8 mouse cellular contexts compared by ENCODE assay signal in the genomic region with DNA sequence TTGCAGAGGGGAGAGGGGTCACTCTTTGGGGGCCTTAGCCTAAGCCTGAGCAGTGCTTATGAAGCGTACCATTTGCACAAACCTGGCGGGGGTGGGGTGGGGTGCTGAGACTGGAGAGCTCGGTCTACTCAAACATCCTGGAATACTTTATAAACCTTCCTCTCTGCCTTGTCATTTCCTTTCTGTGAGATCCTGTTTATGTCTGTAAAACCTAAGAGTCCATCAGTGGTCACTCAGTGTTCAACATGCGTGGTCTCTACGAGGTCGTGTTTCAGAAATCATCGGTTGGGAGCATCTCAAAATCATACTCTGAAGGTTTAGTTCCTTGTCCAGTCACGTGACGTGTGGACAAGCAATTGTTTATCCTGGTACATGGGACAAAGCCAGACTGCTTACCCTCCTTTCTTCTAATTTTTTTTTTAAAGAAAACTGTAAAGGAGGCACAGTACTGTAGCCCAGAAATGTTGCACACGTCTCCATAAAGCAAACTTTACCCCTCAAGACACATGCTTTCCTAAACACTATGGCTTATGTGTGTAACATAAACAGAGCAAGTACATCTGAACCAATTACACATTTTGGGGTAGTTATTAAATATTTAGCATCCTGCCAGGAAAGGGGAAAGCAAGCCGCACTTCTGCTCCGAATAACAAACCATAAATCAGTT.
DNase-seq lines count a peak whose midpoint lies in the region; ATAC-seq and TF ChIP-seq lines count a peak whose summit lies in the region.

No protein-coding gene starts in this region.

- no peak for TF ChIP-seq POLR2A in cortical plate, adult 2 months (IDR thresholded peaks at IDR 0.05; ENCODE audit: extremely low read depth, insufficient read depth, low read length)

- no peaks in the 10 kb centered on the region; the same call in 1 of the 2 replicates for H3K4me1 ChIP-seq in cortical plate, adult 2 months (ENCODE audit: control insufficient read depth, insufficient read depth, low read length)
- peaks cover 56% of the 10 kb centered on the region for H3K4me1 ChIP-seq in heart, postnatal 0 days (ENCODE audit: control insufficient read depth, insufficient read depth)
- H3K4me1 ChIP-seq in limb, embryonic 15.5 days, result peaks cover 22% of the 10 kb centered on the region
- H3K4me1 ChIP-seq in midbrain, embryonic 16.5 days (ENCODE audit: control insufficient read depth, insufficient read depth, low read length), result peaks cover 4% of the 10 kb centered on the region

- H3K4me2 ChIP-seq in heart, postnatal 0 days (ENCODE audit: low read depth, low read length), result peak overlapping the region; percentile 63
- H3K4me2 ChIP-seq in limb, embryonic 15.5 days, result peak overlapping the region; percentile 74
- H3K4me2 ChIP-seq in midbrain, embryonic 16.5 days (ENCODE audit: low read length), result peak overlapping the region; percentile 95

- no peaks in the 10 kb centered on the region for H3K27me3 ChIP-seq in heart, postnatal 0 days (ENCODE audit: control insufficient read depth, insufficient read depth, low read length)
- H3K27me3 ChIP-seq in limb, embryonic 15.5 days, result no peaks in the 10 kb centered on the region
- H3K27me3 ChIP-seq in midbrain, embryonic 16.5 days (ENCODE audit: control insufficient read depth, insufficient read depth, low read depth, low read length), result no peaks in the 10 kb centered on the region

- peak; percentile 19 for DNase-seq in adrenal gland, postnatal 14 days
- no peak for DNase-seq in adrenal gland, adult 8-10 months
- DNase-seq in heart, postnatal 0 days (ENCODE audit: low spot score), result peak; percentile 58
- no peak for DNase-seq in urinary bladder, adult 18-20 months (ENCODE audit: low spot score in 2 of 2)
- no peak for DNase-seq in frontal cortex, postnatal 36 days (ENCODE audit: low spot score in 2 of 2)

- H3K4me3 ChIP-seq in cortical plate, adult 2 months (ENCODE audit: insufficient read depth, low read length), result peak overlapping the region; percentile 45
- peak overlapping the region; percentile 87 for H3K4me3 ChIP-seq in heart, postnatal 0 days (ENCODE audit: low read depth, low read length)
- peak overlapping the region; percentile 61 for H3K4me3 ChIP-seq in limb, embryonic 15.5 days
- H3K4me3 ChIP-seq in midbrain, embryonic 16.5 days (ENCODE audit: low read depth, low read length), result peak overlapping the region; percentile 71

- TF ChIP-seq EP300 in heart, postnatal 0 days (IDR thresholded peaks at IDR 0.05; ENCODE audit: low read depth), result no peak

- H3K27ac ChIP-seq in cortical plate, adult 2 months (ENCODE audit: insufficient read depth, low read length), result no peak overlapping the region
- H3K27ac ChIP-seq in heart, postnatal 0 days (ENCODE audit: low read depth), result peak overlapping the region; percentile 97
- H3K27ac ChIP-seq in limb, embryonic 15.5 days, result peak overlapping the region; percentile 98
- peak overlapping the region; percentile 35 for H3K27ac ChIP-seq in midbrain, embryonic 16.5 days (ENCODE audit: low read length)

- no peaks in the 10 kb centered on the region for H3K36me3 ChIP-seq in heart, postnatal 0 days (replicated peaks; ENCODE audit: control insufficient read depth, insufficient read depth, low read length)
- H3K36me3 ChIP-seq in limb, embryonic 15.5 days, result no peaks in the 10 kb centered on the region
- no peaks in the 10 kb centered on the region for H3K36me3 ChIP-seq in midbrain, embryonic 16.5 days (ENCODE audit: control insufficient read depth, insufficient read depth, low read length)

- TF ChIP-seq CTCF in cortical plate, adult 2 months (IDR thresholded peaks at IDR 0.05; ENCODE audit: extremely low read depth, insufficient read depth, low read length), result no peak
- no peak for TF ChIP-seq CTCF in heart, postnatal 0 days (IDR thresholded peaks at IDR 0.05; ENCODE audit: low read depth)

- H3K9ac ChIP-seq in heart, postnatal 0 days (replicated peaks; ENCODE audit: low read depth, low read length), result peak overlapping the region; percentile 94
- peak overlapping the region; percentile 78 for H3K9ac ChIP-seq in limb, embryonic 15.5 days
- peak overlapping the region; percentile 73; the same call in 1 of the 2 replicates for H3K9ac ChIP-seq in midbrain, embryonic 16.5 days (ENCODE audit: low read depth, low read length)

- ATAC-seq in heart, postnatal 0 days (ENCODE audit: insufficient read depth, low read depth), result peak; percentile 25; the same call in 1 of the 2 replicates
- ATAC-seq in limb, embryonic 15.5 days (ENCODE audit: insufficient number of reproducible peaks, low FRiP score, low TSS enrichment, low read depth), result peak; percentile 57
- peak; percentile 64 for ATAC-seq in midbrain, embryonic 16.5 days

- no peaks in the 10 kb centered on the region for H3K9me3 ChIP-seq in heart, postnatal 0 days (replicated peaks; ENCODE audit: control insufficient read depth, low read length)
- H3K9me3 ChIP-seq in limb, embryonic 15.5 days, result no peaks in the 10 kb centered on the region
- no peaks in the 10 kb centered on the region for H3K9me3 ChIP-seq in midbrain, embryonic 16.5 days (replicated peaks; ENCODE audit: control insufficient read depth, low read length, poor library complexity, severe bottlenecking)

- WGBS in heart, postnatal 0 days, result under 1% methylated on average over 12 of the region's 12 CpGs
- WGBS in limb, embryonic 15.5 days, result 13% methylated on average over 12 of the region's 12 CpGs
- WGBS in midbrain, embryonic 16.5 days, result 15% methylated on average over 12 of the region's 12 CpGs

Comparison
In these comparisons a context has a peak if more than half of its experiments do, and no peak if none do; other contexts are left out.
1. DNase-seq: peak in adrenal gland, postnatal 14 days (single experiment) and heart, postnatal 0 days (single experiment); none in adrenal gland, adult 8-10 months (single experiment), urinary bladder, adult 18-20 months (0 of 2) and frontal cortex, postnatal 36 days (0 of 2).
2. Peak in every context shown above with its lines, with median percentiles within 50 percentile points of each other: H3K4me3 ChIP-seq, ATAC-seq, H3K4me2 ChIP-seq and H3K9ac ChIP-seq.